Mouse (Mus musculus): ENCODE data around the gene Smurf2.
"Not testable (repeated sequence)": the region's sequence is repeated elsewhere in the genome, so short reads cannot be mapped to it uniquely, and the experiment has no call there.

The Smurf2 gene

GRCm38 (mm10) chr11:106807442-106807841 is 113.1 kb downstream of the Smurf2 start:
- DNase-seq, result not testable (repeated sequence)

- DNase-seq, result no peak
These were observed 118.4 kb downstream of the Smurf2 start for GRCm38 (mm10) chr11:106802069-106802627.

DNA sequence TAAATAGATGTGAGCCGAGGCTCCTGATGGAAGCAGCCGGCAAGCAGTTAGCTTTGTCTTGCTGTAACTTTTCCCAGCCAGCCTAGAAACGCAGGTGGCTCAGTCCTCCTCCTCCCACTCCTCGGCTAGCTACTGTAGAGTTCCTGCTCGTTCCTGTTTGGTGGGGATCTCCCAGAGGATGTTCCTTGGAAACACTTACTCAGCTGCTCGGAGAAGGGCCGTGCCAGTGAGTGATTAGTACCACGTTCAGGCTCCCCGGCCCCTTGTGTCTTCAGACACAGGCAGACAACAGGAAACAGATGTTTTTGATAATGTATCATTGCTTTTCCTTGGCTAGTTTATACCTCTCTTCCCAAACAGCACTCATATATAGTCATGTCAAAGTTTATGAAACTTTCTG is 124.8 kb downstream of the Smurf2 start:
- DNase-seq, result peak; percentile 43

DNA sequence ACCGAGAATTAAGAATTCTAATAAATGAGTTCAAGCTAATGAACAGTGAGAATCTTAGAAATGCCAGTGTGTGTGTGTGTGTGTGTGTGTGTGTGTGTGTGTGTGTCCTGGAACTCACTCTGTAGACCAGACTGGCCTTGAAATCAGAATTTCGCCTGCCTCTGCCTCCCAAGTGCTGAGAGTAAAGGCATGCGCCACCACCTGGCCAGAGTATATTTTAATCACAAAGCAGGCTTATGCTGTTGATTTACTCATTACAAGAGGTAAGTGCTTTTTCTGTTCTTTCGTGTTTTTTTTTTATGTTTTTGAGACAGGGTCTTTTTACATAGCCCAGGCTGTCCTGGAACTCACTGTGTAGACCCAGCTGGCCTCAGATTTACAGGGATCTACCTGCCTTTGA is 126.7 kb downstream of the Smurf2 start:
- DNase-seq, result no peak

DNA sequence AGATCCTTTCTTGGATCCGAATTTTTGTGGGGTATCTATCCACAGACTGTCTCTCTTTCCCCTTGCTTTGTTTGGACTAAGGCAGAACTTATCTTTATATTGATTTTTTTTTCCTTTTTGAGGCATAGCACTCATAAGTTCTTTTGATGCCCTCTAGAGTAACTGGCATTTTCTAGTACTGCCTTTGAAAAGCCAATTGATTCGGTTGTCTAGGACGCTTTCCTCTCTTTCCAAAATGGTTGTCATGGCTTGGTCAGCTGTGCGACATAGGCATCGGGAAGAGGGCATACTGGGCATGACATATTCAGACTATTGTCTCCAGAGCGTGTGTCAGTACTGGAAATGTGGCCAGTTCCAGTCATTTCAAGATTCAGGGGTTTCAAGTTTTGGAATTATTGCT is 130.9 kb downstream of the Smurf2 start:
- DNase-seq, result peak; percentile 59

- DNase-seq, result peak; percentile 99
These were observed 131.6 kb downstream of the Smurf2 start, which contains the start of the genes Ddx5 and Cep95 for GRCm38 (mm10) chr11:106788775-106789459. TSS of gene Ddx5 (minus strand) at chr11:106789185. TSS of gene Cep95 (plus strand) at chr11:106789252.

DNA sequence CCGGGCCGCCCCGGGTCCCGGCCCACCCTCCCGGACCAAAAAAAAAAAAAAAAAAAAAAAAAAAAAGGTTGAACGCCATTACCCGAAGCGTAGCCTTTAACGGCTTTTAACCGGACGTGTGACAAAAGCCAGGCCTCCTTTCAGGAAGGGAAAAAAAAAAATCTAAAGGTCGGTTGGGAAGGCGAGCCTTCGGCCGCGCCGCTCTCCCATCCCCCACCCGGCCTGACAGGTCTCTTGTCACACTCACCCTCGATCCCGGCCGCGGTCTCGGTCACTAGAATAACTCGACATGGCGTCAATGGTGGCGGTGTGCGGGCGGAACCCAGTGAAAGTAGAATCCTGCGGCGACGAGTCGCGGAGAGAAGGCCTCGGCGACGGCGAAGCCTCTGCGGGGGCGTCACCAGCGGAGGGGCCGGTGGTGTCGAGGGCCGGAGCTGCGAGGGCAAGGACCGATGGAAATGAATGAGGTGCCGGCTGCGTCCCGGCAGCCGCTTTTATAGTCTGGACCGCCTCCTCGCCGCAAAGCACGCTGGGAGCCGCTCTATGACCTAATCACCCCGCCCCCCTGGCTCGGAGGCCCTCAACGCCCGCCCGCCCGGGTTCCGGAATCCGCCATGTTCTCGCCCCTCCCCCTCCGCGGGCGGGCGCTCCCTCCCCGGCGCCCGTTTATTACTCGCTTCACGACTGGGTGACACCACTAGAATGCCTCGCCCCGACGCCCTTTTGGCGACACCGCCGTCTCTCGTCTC is 132.3 kb downstream of the Smurf2 start:
- DNase-seq, result peak; percentile 99

DNA sequence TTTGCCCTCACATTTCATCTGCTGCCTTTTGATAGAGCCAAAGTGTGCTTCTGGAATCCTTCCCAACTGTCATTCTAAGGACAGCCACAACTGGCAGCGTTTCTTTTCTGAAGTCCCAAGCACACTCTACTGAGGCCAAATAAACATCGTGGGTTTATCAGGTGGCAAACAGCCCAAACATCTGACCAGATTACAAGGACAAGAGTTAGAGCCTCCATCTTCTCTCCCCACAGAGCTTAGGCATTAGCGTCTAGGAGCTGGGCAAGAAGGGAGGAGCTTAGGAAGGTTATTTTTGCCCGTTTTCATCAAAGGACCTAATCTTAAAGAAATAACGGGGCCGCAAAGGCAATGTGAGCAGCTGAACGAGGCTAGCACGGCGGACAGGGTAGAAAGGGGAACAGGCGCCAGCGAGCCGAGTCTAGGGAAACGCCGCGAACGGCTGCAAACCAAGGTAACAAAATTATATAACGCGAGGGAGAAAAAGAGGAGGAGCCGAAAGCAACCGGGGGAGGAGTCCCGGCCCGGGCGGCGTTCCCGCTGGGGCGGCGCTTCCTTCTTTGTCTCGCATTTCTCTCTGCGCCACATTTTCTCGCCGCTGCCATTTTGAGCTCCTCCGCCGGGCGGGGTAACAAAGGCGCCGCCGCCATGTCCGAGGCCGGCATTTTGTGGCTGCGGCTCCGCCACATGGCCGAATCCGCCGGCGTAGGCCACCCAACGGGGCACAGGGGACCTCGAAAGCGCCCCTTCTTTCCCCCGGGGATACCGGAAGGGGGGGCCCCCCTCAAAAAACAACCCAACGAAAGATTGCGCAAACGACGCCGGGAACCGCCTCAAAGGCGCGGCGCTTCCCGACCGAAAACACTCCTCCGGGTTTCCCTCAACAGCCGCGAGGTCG is 133.1 kb downstream of the Smurf2 start:
- peak; percentile 92 for DNase-seq

- no peak for DNase-seq
These were observed 135.5 kb downstream of the Smurf2 start for GRCm38 (mm10) chr11:106785043-106785442.

DNA sequence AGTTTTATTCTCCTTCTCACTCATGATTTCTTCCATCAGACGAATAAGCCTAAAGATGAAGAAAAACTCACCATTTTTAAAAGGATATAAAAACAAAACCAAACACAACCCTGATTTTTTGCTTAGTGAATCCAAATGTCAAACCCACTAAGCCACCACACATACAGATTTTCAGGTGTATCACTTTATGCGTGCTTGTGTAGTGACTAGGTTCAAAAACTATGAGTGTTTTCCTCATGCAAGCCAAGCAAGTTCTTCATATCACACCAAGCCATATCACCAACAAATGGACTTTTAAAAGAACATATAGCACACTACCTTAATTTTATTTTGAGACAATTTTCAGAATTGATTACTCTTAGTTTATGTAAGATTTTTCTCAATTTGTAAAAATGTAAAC is 136.0 kb downstream of the Smurf2 start:
- DNase-seq, result no peak

DNA sequence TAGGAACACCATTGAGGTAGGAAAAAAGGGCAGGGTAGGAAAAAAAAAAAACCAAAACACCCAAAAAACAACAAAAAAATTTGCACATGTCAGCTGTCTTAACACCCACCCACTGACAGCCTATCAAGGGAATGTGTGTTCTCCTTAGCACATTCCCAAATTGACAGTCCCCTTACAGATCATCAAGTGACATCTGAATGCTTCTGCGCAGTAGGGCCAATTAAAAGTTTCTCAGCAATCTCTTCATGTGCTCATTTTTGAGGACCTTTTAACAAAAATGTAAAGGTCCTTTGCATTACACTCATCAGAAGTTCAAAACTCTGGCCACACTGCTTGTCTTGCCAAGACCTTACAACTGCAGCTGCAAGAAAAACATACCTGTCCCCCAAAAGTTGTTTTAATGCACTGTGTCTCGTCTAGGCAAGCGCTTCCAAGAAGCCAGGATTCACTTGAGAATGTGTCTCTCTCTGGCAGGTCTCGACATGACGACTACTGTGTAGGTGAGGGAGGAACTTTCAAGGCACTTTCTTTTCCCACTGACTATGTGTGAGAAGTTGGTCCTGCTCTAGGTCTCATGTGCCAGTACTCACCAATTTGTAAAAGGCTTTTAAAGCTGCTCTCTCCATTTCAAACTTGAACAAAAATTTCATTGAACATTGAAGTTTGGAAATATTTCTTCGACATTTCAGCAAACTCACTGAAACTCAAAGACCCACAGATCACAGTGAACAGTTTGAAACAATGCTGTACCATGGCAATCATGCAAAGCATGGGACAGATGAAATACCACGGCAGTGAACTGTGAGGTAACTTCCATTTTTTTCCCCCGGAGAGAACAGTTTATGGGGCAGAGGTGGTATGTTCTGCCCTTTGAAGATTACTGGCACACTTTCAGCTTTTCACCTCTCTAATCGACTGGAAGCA is 137.4 kb downstream of the Smurf2 start:
- DNase-seq, result no peak

- not testable (repeated sequence) for DNase-seq
These were observed 138.2 kb downstream of the Smurf2 start for GRCm38 (mm10) chr11:106782271-106782670.

- no peak for DNase-seq
These were observed 139.8 kb downstream of the Smurf2 start for GRCm38 (mm10) chr11:106780590-106781220.

DNA sequence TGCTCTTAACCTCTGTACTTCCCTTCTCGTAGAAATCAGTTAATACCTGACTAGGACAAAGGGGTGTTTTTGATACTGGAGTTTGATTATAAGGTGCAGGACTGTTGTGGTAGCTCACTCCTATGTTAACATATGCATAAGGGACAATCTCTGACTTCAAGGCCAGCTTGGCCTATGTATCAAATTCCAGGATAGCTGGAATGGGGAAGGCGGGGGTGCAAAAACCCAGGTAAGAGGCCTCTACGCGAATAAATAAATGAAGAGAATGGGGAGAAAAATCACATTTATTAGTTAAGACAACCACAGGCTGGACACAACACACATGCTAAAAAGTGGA is 140.5 kb downstream of the Smurf2 start:
- DNase-seq, result no peak

DNA sequence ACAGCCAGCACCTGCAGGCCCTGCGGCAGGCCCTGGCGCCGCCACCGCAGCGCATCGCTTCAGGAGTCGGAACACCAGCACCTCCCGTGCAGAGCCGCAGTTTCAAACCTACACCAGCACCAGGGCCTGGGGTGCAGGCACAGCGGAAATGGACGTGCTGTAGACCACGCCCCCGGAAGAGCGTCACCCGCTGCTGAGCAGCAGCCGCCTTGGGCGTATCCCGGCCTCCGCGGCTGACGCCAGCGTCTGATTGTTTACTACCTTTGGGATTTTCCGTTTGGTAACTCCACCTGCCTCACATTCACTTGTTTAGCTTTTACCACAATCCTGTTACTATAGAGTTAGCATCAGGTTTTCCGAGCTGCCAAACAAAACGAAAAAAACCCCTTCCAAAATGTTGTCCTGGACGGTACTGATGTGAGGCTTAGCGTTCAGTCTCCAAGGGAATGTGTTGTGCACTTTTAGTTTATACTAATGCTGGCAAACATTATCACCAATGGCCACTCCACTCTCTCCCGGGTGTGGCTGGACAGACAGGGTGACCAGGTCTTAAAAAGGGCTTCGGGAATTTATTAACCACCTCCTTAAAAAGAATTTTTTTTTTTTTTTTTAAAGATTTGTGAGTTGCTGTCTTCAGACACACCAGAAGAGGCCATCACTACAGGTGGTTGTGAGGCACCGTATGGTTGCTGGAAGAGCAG is 141.0 kb downstream of the Smurf2 start, which contains the start of gene Polg2:
TSS of gene Polg2 (minus strand) at position 150 of the 701 bp plus-strand sequence.
- peak; percentile 96 for DNase-seq

- DNase-seq, result no peak
These were observed 141.7 kb downstream of the Smurf2 start for GRCm38 (mm10) chr11:106778589-106779387.

GRCm38 (mm10) chr11:106778132-106778531 is 142.4 kb downstream of the Smurf2 start:
- no peak for DNase-seq

DNA sequence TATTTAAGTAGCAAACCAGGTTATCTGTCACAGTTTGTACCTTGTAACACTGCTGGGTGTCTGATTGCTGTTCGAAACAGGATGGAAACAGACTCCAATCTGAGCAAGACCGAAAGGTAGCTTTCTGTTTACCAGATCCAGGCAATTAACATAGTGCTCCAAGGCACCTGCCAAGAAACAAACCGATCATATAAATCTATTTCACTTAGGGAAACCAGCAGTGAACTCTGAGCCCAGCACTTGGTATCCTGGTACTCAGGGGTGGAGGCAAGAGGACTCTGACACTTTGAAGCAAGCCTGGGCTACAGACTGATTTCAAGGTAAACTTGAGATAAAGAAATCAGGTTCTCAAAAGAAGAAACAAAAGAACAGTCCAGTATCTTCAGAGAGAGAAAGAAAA is 143.1 kb downstream of the Smurf2 start:
- no peak for DNase-seq

DNA sequence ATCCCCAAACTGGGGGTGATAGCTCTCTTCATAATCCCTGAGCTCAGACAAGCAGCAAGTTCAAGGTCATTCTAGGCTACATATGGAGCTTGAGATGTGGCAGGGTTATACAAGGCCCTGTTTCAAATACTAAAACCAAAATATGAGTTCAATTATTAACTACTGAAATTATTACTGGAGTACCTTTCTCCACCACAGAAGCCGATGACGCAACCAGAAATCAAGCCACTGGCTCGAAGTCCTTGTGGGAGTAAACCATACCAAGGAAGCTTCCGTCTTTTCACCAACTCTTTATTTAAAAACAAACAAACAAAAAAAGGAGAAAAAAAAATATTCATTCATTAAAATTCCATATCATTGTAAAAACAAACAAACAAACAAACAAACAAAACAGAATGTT is 143.6 kb downstream of the Smurf2 start:
- DNase-seq, result no peak

DNA sequence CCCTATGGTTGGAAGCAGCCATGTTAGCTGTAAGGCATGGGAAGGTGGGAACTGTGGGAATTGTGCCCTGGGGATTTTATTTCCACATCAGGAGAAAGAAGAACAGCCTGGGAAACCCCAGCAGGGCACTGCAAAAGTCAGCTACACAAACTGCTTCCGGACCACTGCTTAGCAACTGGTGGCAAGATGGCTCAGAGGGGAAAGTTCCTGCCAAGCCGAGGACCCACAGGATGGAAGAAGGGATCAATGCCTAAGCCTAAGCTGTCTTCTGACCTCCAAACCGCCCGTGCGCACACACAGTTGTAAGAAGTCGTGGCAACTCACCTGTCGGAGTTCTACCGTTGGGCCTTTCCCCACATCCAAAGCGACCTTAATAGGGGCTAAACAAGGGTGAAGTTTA is 147.5 kb downstream of the Smurf2 start:
- DNase-seq, result no peak

Data from embryo, embryonic 11 days (tissue).